Mouse (Mus musculus): ENCODE results near the gene Npnt.

- TF ChIP-seq FLI1 (IDR thresholded peaks at IDR 0.05; ENCODE audit: low read length) (no peak), GATA1 (IDR thresholded peaks at IDR 0.05; ENCODE audit: borderline replicate concordance, low read length) (no peak)
These were observed 46.7 kb downstream of the Npnt start for GRCm38 (mm10) chr3:132903386-132903785.
